Mouse (Mus musculus) adrenal gland, postnatal 36 days (tissue): ENCODE measurements around the gene Stpg1. TPM values are rescaled to one million over a fixed set of nuclear protein-coding genes. Genes with fewer than 3 reads are reported as not detected.

Source experiments
- DNase-seq, 2 experiments: peaks; one replicate each; pipeline ENCODE4 v3.0.0; 2021; ENCODE audit warnings: mixed read lengths in 1 of 2
- total RNA-seq, 2 experiments: library from RNA; stranded (reverse); gene quantifications; 2 replicates each; pipeline ENCODE4 v1.2.3; 2021

The Stpg1 gene
- total RNA-seq, 2 experiments from 2014 or later, result 0.36 to 0.40 TPM

DNA sequence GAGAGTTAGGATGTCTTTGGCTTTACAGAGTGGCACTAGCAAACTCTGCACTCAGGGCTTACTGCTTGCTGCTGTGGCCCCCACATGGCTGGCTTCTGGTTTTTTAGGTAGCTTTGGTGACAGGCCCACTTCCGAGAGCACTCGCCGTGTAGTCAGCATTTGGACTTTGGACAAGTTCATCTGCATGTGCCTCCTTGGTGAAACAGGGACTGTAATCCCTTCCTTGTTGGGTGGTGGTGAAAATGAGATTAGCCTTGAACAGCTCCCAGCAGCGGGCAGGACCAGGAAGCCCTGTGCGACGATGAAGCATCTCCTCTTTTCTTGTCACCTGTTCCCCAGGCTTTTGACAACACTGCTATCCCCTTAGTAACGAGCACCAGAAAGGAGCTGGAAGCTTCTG is 19.3 kb downstream of the Stpg1 start:
- no peak for DNase-seq

- DNase-seq, result no peak
Observed at GRCm38 (mm10) chr4:135514925-135515324, 20.3 kb downstream of the Stpg1 start.

DNA sequence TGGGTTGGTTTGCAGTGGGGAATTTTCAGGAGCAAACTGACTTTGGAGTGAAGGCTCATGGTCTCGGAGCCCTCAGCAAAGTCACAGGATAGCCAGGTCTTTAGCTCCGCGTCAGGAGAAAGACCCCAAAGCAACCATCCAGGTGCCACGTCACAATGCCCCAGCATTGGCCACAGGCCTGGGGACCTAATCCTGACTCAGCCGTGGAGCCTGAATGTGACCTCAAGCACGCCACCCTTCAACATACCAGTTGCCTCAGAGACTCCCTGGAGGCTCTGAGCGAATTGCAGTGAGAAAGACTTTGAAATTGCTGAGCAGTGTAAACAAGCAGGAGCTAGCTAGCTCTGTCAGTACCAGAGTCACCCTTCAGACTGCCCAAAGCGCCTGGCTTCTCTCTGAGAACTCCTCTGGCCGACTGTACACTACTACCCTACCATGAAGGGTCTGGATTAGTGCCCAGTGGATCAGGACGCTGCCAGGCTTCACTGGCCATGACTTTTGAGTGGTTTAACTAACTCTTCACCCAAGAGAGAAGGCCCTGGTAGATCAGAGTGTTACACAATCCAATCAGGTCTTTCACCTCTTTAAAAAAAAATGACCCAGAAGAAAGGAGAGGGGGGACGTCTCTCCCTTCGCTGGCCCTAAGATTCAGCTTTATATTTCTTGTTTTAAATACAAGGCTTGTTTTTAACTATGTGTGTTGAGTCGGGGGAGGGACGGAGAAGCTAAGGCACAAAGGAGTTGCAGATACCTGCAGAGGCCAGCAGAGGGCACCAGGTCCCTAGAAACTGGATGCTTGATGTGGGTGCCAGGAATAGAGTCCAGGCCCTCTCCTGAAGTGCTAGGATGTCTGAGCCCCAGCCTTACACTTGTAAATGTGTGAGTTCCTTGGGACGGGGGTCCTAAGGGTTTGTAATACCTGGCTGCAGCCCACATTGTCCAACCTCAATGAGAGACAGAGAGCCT is 22.0 kb downstream of the Stpg1 start:
- peak; percentile 71 to 77 for DNase-seq

DNA sequence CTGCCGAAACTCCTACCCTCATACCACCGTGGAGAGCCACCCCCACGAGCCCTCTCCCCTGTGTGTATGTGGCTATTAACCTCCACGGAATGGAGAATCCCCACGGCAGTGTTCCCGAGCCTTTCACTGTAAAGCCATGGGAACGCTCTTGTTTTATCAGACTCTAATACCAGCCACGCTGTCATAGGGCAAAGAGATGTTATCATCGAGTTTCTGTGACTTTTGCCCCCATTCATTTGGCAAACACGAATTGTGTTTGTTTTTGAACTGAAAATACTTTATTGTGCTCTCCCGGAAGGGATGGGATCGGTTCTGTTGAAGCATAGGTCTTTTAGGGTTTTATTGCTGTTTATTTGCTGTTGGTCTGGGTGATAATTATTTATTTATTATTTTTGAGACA is 23.5 kb downstream of the Stpg1 start:
- DNase-seq, result no peak

- DNase-seq, result no peak
Observed at GRCm38 (mm10) chr4:135520421-135520820, 25.8 kb downstream of the Stpg1 start.

DNA sequence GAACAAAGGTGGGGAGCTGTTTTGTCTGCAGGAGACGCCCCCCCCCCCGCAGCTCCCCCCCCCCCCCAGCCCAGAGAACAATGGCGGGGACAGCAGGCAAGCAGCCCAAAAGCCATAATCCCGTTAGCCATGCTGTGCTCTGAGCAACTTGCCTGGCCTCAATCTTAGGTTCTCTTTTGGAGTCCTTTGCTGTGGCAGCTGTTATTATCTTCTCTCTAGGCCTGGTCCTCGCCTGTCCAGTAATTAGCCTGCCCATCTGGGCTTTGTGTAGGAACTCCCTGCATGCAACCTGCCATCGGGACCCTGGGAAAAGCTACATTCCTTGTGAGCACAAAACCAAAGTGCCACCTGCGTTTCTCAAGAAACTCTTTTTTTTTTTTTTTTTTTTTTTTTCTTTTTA is 29.3 kb downstream of the Stpg1 start:
- DNase-seq, result no peak

- no peak for DNase-seq
Observed at GRCm38 (mm10) chr4:135525057-135525456, 30.5 kb downstream of the Stpg1 start.

DNA sequence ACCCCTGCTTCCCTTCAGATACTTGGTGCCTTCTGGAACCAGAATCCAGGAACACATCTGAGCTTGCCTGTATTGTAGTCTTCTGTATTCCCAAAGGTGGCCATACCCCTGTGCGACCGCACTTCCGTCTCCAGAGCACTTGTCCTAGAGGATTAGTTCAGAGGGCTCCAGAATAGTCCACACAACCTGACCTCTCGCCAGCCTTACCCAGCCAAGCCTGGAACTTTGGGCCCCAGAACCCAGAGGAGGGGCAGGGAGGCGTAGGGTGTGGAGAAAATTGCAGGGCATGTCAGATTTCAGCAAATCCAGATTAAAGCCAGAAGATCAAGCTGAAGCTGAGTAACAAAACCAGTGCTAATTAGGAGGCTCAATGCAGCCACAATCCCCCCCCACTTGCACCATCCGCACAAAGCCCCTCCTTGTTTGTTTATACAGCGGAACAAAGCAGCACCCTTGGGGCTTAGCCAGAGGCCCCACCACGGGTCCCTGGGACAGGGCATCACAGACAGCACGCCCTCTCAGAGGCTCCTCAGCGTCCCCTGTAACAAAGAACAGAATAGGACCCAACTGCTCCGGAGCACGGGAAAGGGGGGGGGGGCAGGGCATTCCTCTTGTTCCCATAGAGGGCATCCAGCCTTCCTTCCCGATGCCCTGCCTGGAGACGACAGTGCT is 31.6 kb downstream of the Stpg1 start:
- no peak for DNase-seq

DNA sequence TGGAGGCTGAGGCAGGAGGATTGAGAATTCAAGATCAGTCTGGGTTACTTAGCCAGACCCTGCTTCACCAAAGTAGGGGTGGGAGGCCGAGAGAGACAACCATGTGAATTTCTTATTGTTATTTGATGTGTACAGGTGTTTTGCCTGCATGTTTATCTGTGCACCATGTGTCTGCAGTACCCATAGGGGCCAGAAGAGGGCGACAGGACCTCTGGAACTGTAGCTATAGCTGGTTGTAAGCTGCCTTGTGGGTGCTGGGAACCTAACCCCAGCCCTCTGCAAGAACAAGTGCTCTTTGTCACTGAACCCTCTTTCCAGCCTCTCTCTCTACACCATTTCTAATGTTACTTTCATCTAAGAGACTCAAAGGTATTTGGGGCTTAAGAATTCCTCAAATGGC is 35.7 kb downstream of the Stpg1 start:
- DNase-seq, result no peak

DNA sequence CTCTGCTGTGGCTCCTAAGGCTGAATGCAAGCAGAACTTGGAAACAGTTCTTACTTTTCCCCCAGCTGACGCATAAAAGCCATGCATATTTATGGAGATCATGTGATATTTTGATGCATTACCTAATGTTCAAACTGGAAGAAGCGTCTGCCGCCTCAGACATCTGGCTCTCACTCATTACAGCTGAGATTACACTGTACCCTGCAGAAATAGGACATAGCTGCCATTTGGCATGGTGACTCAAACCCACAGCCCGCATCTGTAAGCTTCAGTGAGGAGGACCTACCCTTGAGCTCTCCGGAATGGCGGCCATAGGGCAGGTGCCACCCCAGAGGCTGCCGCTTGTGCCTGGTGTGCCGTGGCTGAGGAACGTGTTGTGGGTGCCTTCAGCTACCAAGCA is 36.6 kb downstream of the Stpg1 start:
- no peak for DNase-seq

DNA sequence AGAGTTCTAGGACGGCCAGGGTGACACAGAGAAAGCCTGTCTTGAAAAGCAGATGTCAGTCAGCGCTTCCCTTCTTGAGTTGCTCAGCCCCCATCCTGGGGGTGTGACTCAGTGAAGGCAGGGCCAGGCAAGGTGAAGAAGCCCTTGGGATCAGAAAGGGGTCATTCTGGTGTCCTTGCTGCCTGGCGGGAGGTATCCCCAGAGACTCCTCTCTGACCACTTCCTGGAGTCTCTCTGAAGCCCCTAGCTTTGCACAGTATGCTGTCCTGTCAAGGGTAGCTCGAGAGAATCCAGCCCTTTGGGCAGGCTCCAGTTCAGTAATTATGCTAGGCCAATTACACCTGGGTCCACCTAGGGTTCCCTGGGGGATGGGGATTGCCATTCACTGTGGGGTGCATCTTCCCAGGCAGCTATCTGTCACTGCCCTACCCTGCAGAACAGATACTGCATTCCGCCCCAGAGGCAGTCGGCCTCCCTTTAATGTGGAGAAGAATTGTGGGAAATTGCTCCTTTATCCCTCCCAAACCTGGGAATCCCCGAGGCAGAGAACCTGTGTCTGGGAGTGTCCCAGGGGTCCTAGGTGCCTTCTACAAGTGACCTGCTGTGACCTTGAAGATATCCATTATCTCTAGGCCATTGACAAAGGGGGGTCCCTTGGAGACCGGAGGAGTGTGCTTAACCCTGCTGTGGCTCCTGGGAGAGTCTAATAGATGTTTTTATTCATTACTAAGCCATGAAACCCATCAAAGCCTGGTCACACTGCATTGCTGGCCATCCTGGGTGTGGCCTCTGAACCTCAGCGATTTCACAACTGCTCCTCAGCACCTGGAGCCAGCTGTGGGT is 37.4 kb downstream of the Stpg1 start:
- no peak for DNase-seq

DNA sequence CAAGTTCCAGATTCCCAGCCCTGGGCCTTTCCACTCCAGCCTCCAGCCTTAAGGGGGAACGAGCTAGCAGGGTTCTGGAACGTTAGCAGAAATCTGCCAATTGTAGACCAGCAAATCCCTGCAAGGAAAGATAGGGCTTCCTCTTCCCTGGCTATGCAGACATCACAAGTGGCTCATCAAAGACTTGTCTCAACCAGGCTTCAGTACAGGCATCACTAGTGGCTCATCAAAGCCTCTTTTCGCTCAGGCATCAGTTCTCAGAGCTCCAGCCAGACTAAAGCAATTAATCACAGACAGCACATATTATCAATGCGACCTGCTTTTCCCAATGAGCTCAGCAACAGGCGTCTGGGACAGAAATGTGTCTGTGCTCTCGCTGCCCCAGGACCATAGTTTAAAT is 38.4 kb downstream of the Stpg1 start:
- no peak for DNase-seq

DNA sequence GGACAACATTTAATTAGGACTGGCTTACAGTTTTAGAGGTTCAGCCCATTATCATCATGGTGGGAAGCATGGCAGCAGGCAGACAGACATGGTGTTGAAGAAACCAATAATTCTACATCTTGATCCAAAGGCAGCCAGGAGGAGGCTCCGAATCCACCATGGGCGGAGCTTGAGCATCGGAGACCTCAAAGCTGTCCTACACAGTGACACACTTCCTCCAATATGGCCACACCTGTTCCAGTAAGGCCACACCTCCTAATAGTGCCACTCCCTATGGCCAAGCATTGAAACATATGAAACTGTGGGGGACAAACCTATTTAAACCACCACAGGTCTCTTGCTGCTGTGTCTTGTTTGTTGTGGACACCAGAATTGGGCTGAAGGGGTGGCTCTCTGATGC is 40.4 kb downstream of the Stpg1 start:
- DNase-seq, result no peak

DNA sequence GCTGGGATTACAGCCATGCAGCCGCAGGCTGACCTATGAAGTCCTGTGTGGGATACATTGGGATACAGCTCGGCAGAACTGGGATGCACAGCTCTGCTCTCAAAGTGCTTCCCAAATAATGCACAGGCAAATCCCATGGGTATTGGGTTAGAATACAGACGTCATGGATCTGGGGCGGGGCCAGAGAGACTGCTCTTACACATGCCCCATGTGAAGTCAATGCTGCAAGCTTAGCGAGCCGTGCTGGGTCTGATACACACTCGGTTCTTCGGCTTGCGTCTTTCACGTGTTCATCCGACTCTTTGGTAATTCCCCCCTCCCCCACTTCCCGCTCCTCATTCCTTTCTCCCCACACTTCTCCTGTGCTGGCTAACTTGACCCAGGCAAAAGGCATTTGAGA is 44.5 kb downstream of the Stpg1 start:
- no peak for DNase-seq

DNA sequence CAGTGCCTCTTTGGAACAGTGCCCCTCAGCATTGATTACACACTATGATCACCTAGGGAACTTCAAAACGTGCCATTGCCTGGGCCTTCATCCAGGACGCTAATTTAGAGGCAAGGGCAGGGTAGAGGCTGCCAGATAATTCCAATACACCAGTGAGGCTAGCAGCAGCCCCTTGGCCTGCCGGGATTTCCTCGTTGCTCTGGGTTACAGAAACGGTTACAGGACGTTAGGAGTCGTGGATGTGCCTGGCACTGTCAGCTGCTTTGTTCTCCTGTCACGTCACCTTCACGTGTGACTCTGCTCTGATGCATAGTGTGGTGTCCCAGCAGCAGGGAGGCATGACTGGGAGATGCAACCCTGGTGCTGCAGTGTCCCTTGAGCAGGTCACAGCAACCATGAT is 45.5 kb downstream of the Stpg1 start:
- no peak for DNase-seq

GRCm38 (mm10) chr4:135544284-135544683 is 49.7 kb downstream of the Stpg1 start:
- no peak for DNase-seq

- DNase-seq, result peak in 1 of 2 experiments; percentile 33
Observed at GRCm38 (mm10) chr4:135545080-135545511, 50.5 kb downstream of the Stpg1 start.

DNA sequence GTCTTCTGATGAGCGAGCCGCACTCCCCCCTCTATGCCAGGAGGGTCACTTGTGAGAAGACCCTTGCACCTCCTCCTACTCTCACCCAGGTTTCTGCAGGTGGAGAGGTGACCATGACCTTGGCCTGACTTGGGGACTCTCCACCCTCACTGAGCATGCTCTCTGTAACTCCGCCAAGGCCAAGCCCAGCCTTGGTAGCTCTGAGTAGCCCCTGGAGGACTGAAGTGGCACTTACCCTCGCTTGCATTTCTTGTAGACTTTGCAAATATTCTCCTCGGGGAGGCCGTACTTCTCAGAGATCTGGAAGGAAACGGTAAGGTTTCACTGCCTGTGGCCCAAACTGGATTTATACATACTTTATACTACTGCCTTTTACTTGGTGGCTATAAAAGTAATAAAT is 51.4 kb downstream of the Stpg1 start:
- DNase-seq, result no peak

DNA sequence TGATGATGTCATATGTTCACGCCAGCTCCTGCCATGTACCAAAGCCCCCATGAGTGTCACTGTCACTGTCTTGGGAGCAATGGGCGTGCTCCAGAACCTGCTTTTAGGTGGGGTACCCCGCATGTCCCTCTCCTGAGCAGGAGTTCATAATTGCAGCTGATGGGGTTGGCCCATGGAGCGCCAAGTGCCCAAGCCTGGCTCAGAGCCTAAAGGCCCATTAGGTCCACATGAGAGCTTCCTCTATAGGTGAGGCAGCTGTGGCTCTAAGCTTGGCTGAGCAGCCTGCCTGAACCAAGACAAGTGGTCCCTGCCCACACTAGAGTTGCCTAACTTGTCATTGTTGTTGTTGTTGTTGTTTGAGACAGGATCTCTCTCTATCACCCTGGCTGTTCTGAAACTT is 52.2 kb downstream of the Stpg1 start:
- no peak for DNase-seq

DNA sequence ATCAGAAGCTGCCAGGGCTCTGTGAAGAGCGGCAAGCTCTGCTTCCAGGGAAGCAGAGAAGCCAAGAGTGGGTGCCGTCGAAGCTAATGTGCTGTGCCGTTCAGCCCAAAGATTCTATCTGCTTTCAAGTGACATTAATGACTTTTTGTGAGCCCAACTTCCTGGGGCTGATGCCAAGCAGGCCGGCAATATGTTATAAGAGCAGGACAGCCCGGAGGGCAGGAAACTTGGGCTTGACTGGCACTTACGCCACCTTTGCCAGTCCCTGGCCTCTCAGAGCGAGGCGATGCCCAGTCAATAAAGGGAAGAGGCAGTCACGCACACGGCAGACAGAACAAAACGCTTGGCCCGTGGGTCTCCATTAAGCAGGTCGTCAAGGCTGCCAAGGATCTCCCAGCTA is 53.0 kb downstream of the Stpg1 start:
- DNase-seq, result peak; percentile 40 to 49

DNA sequence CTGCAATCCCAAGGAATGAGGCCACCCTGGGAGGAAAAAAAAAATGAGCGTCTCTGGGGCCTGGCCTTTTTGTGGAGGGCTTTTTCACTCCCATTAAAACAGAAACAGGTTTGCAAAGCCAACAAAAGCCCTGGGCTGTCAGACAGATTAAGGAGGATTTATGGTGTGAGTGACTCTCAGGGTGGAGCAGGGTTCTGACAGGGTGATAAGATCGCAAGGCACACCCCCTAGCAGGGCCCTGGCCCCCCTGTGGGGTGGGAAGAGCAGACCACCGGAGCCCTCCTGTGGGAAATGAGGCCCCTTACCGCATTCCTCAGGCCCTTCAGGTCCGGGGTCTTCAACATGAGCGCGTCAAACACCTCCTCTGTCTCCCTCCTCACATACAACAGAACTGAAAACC is 53.5 kb downstream of the Stpg1 start:
- no peak for DNase-seq

DNA sequence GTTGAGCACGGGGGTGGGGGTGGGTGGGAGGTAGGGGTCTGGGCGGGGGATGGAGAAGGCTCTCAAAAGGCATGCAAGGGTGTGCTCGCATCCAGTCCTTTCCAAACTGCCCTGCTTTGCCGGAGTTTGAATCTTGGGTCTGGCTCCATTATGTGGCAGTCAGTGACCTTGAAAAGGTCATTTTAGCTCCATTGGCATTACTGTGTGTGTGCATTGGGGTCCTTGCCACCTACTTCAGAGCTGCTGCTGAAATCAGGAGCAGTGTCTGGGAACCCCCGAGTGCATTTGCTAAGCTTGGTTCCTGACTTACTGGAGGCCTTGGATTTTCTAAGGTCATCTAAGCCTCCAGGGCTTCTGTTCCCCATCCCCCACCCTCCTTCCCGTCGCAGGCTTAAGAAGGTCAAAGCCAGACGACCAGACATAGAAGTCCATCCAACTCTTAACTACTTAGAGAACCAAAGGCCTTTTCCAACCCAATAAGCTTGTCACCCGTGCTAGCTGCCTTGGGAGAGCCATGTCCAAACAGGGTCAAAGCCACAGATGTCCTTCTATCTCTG is 54.0 kb downstream of the Stpg1 start:
- peak in 1 of 2 experiments; percentile 29 for DNase-seq
